In genomic region chr17:62852822-62853608, GRCm38 (mm10) we compare ENCODE assay signal across 9 mouse cellular contexts. TPM values are rescaled to one million over a fixed set of nuclear protein-coding genes. Genes with fewer than 3 reads are reported as not detected.
A peak's percentile ranks its signal among the peaks of the same experiment; 100 is the strongest.
DNase-seq lines count a peak whose midpoint lies in the region; ATAC-seq and TF ChIP-seq lines count a peak whose summit lies in the region.
"Had no signal": no experiment of that assay in that cellular context is flagged by ENCODE, and none has a peak within 500 bp of the region (broad histone marks: within the 10 kb centered on the region; RNA-seq: fewer than 3 reads in every experiment).

No protein-coding gene starts in this region.

- DNase-seq in forebrain, embryonic 10.5 days (ENCODE audit: extremely low spot score, low spot score) = peak; percentile 57
- DNase-seq in forebrain, postnatal 0 days = no peak
- no peak for DNase-seq in liver, postnatal 0 days
- peak; percentile 72 for DNase-seq in mesoderm, embryonic 11.5 days (ENCODE audit: low read depth, low spot score)
- peak; percentile 56 for DNase-seq in yolk sac, embryonic 10.5 days (ENCODE audit: low spot score)
- no peak for DNase-seq in thymus, postnatal 36 days
- DNase-seq in urinary bladder, postnatal 4 days (ENCODE audit: low spot score in 2 of 2) = no peak

- no peak overlapping the region; the same call in 1 of the 2 replicates for H3K4me2 ChIP-seq in forebrain, postnatal 0 days (ENCODE audit: low read depth)
- H3K4me2 ChIP-seq in liver, embryonic 12.5 days = 0 out of 2 replicates have a peak overlapping the region, but pooled peaks have one; percentile 2
- H3K4me2 ChIP-seq in liver, postnatal 0 days (ENCODE audit: low read depth, low read length) = no peak overlapping the region

- no peak for TF ChIP-seq CTCF in forebrain, postnatal 0 days (IDR thresholded peaks at IDR 0.05; ENCODE audit: low read depth)
- TF ChIP-seq CTCF in liver, postnatal 0 days (IDR thresholded peaks at IDR 0.05; ENCODE audit: low read depth) = no peak

- 0% methylated on average over 3 of the region's 3 CpGs for WGBS in forebrain, embryonic 10.5 days
- 6% methylated on average over 3 of the region's 3 CpGs for WGBS in forebrain, postnatal 0 days
- 14% methylated on average over 3 of the region's 3 CpGs for WGBS in liver, embryonic 12.5 days (ENCODE audit: insufficient replicate concordance)
- WGBS in liver, postnatal 0 days (ENCODE audit: insufficient replicate concordance) = 18% methylated on average over 3 of the region's 3 CpGs

- no peak overlapping the region; the same call in 1 of the 2 replicates for H3K9ac ChIP-seq in forebrain, postnatal 0 days
- no peak overlapping the region for H3K9ac ChIP-seq in liver, embryonic 12.5 days
- H3K9ac ChIP-seq in liver, postnatal 0 days (replicated peaks) = no peak overlapping the region

- no peak for TF ChIP-seq EP300 in liver, postnatal 0 days (IDR thresholded peaks at IDR 0.05; ENCODE audit: low read depth)

- no peak for ATAC-seq in forebrain, postnatal 0 days
- ATAC-seq in liver, embryonic 12.5 days = no peak
- no peak for ATAC-seq in liver, postnatal 0 days

- H3K9me3 ChIP-seq in forebrain, embryonic 10.5 days = no peaks in the 10 kb centered on the region
- no peaks in the 10 kb centered on the region for H3K9me3 ChIP-seq in forebrain, postnatal 0 days (ENCODE audit: low read length)
- no peaks in the 10 kb centered on the region for H3K9me3 ChIP-seq in liver, embryonic 12.5 days (replicated peaks)
- no peaks in the 10 kb centered on the region for H3K9me3 ChIP-seq in liver, postnatal 0 days (ENCODE audit: low read length)

- H3K4me3 ChIP-seq in forebrain, embryonic 10.5 days = peak overlapping the region; percentile 39
- H3K4me3 ChIP-seq in forebrain, postnatal 0 days (ENCODE audit: low read depth, low read length) = no peak overlapping the region
- no peak overlapping the region for H3K4me3 ChIP-seq in liver, embryonic 12.5 days
- no peak overlapping the region for H3K4me3 ChIP-seq in liver, postnatal 0 days (ENCODE audit: low read depth, low read length)

- no peaks in the 10 kb centered on the region for H3K36me3 ChIP-seq in forebrain, embryonic 10.5 days (replicated peaks)
- no peaks in the 10 kb centered on the region for H3K36me3 ChIP-seq in forebrain, postnatal 0 days (ENCODE audit: insufficient read depth)
- H3K36me3 ChIP-seq in liver, embryonic 12.5 days = no peaks in the 10 kb centered on the region
- no peaks in the 10 kb centered on the region for H3K36me3 ChIP-seq in liver, postnatal 0 days (replicated peaks; ENCODE audit: insufficient read depth, low read length)

- peaks cover 62% of the 10 kb centered on the region for H3K27me3 ChIP-seq in forebrain, embryonic 10.5 days (ENCODE audit: poor library complexity, severe bottlenecking)
- H3K27me3 ChIP-seq in forebrain, postnatal 0 days (ENCODE audit: insufficient read depth, low read length) = peaks cover 5% of the 10 kb centered on the region; the same call in 1 of the 2 replicates
- H3K27me3 ChIP-seq in liver, embryonic 12.5 days (replicated peaks) = no peaks in the 10 kb centered on the region
- H3K27me3 ChIP-seq in liver, postnatal 0 days (ENCODE audit: insufficient read depth, low read length) = no peaks in the 10 kb centered on the region

- H3K27ac ChIP-seq in forebrain, embryonic 10.5 days = peak overlapping the region; percentile 69
- H3K27ac ChIP-seq in forebrain, postnatal 0 days (ENCODE audit: low read depth, low read length) = no peak overlapping the region
- no peak overlapping the region for H3K27ac ChIP-seq in liver, embryonic 12.5 days
- no peak overlapping the region for H3K27ac ChIP-seq in liver, postnatal 0 days (ENCODE audit: low read depth)

- peaks cover 59% of the 10 kb centered on the region for H3K4me1 ChIP-seq in forebrain, embryonic 10.5 days
- no peaks in the 10 kb centered on the region for H3K4me1 ChIP-seq in forebrain, postnatal 0 days (ENCODE audit: insufficient read depth)
- no peaks in the 10 kb centered on the region for H3K4me1 ChIP-seq in liver, embryonic 12.5 days
- no peaks in the 10 kb centered on the region for H3K4me1 ChIP-seq in liver, postnatal 0 days (ENCODE audit: insufficient read depth)

RNA-seq across cellular contexts. Expression of gene Efna5, which starts 28.1 kb away (rescaled TPM):
- 44.9 and 52.8 TPM in 2 replicates for polyA plus RNA-seq in forebrain, embryonic 10.5 days (2016; fragmentation: Nextera tagmentation; extraction: Ambion mirVana)
- 7.0 and 7.4 TPM in 2 replicates for total RNA-seq in forebrain, postnatal 0 days (2014; rRNA removed)
- 15.0 and 27.0 TPM in 2 replicates for polyA plus RNA-seq in forebrain, postnatal 0 days (2015; fragmentation: Nextera tagmentation; extraction: Ambion mirVana)
- polyA plus RNA-seq in liver, embryonic 12.5 days (2016; fragmentation: Nextera tagmentation; extraction: Ambion mirVana) = 4.4 and 5.1 TPM in 2 replicates
- 2.9 and 3.0 TPM in 2 replicates for polyA plus RNA-seq in liver, postnatal 0 days (2015; fragmentation: Nextera tagmentation; extraction: Ambion mirVana)
- total RNA-seq: hematopoietic stem cell, adult 5-6 weeks had no signal

Comparison
In these comparisons a context has a peak if more than half of its experiments do, and no peak if none do; other contexts are left out.
1. DNase-seq: peak in forebrain, embryonic 10.5 days (single experiment), mesoderm, embryonic 11.5 days (single experiment) and yolk sac, embryonic 10.5 days (single experiment); none in forebrain, postnatal 0 days (single experiment), liver, postnatal 0 days (single experiment), thymus, postnatal 36 days (0 of 2) and urinary bladder, postnatal 4 days (0 of 2).